Mouse (Mus musculus): Measurements from ENCODE around the gene Atg101. TPM values are rescaled to one million over a fixed set of nuclear protein-coding genes. Genes with fewer than 3 reads are reported as not detected.
A peak's percentile ranks its signal among the peaks of the same experiment; 100 is the strongest.
"Not testable (repeated sequence)": the region's sequence is repeated elsewhere in the genome, so short reads cannot be mapped to it uniquely, and the experiment has no call there.

The Atg101 gene
- polyA plus RNA-seq, 1 experiment from 2014 or later, result 79.8 TPM

DNA sequence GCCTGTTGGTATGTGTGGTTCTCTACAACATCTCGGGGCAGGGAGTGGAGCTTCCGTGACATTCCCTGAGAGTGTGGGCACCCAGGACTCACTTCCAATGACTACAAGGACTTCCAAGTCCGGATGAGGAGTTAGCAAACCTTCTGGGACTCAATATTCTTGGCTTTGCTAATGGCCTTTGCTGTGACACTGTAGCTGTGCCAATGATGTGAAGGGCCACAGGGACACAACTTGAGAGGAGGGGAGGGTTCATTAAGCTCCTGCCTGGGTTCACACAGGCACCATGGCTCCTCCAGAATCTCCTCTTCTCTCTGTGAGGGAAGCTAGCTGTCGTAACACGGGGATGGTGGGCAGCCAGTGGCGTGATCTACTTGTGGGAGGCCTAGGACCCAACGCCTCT, 38.6 kb downstream of the Atg101 start:
- Histone ChIP-seq H3K9ac (ENCODE audit: low read depth, low read length) (no peak overlapping the region), H3K27me3 (ENCODE audit: control insufficient read depth, insufficient read depth, low read depth, low read length) (no peaks in the 10 kb centered on the region), H3K4me1 (ENCODE audit: control insufficient read depth, insufficient read depth, low read length) (no peaks in the 10 kb centered on the region), H3K36me3 (ENCODE audit: control insufficient read depth, insufficient read depth, low read length) (no peaks in the 10 kb centered on the region), H3K4me2 (ENCODE audit: low read length) (no peak overlapping the region), H3K9me3 (replicated peaks; ENCODE audit: control insufficient read depth, low read length, poor library complexity, severe bottlenecking) (no peaks in the 10 kb centered on the region), H3K4me3 (ENCODE audit: low read depth, low read length) (no peak overlapping the region), H3K27ac (ENCODE audit: low read length) (no peak overlapping the region)
- 94% methylated on average over 7 of the region's 7 CpGs for whole genome bisulfite sequencing
- no peak for ATAC-seq

DNA sequence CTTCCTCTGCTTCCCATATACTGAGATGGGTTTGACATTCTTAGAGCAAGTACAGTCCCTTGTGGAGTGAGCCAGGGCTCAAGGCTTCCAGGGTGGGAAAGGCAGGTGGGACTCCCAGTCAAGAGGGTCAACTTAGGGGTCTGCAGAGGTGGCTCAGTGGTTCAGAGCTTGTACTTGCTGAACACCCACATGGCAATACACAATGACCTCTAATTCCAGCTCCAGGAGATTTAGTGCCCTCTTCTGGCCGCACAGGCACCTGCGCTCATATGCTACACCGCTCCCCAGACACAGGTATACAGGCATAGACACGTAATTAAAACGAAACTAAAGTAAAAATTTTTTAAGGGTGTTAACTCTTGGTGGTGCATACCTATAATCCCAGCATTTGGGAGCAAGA, 39.4 kb downstream of the Atg101 start:
- no peaks in the 10 kb centered on the region for H3K9me3 ChIP-seq (replicated peaks; ENCODE audit: control insufficient read depth, low read length, poor library complexity, severe bottlenecking)
- no peak overlapping the region for H3K9ac ChIP-seq (ENCODE audit: low read depth, low read length)
- no peak overlapping the region for H3K4me2 ChIP-seq (ENCODE audit: low read length)
- WGBS, result 95% methylated on average over 5 of the region's 5 CpGs
- H3K27ac ChIP-seq (ENCODE audit: low read length), result no peak overlapping the region
- no peak for ATAC-seq
- H3K4me3 ChIP-seq (ENCODE audit: low read depth, low read length), result no peak overlapping the region
- H3K36me3 ChIP-seq (ENCODE audit: control insufficient read depth, insufficient read depth, low read length), result no peaks in the 10 kb centered on the region
- H3K27me3 ChIP-seq (ENCODE audit: control insufficient read depth, insufficient read depth, low read depth, low read length), result no peaks in the 10 kb centered on the region
- H3K4me1 ChIP-seq (ENCODE audit: control insufficient read depth, insufficient read depth, low read length), result no peaks in the 10 kb centered on the region

DNA sequence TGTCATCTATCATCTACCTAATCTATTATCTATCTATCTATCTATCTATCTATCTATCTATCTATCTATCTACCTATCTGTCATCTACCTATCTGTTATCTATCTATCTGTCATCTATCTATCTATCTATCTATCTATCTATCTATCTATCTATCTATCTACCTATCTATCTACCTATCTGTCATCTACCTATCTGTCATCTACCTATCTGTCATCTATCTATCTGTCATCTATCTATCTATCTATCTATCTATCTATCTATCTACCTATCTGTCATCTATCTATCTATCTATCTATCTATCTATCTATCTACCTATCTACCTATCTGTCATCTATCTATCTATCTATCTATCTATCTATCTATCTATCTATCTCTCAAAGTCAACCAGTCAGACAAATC, 40.3 kb downstream of the Atg101 start:
- not testable (repeated sequence) for H3K4me3 ChIP-seq (ENCODE audit: low read depth, low read length); ATAC-seq; H3K36me3 ChIP-seq (ENCODE audit: control insufficient read depth, insufficient read depth, low read length); H3K4me2 ChIP-seq (ENCODE audit: low read length); H3K27me3 ChIP-seq (ENCODE audit: control insufficient read depth, insufficient read depth, low read depth, low read length); H3K9me3 ChIP-seq (replicated peaks; ENCODE audit: control insufficient read depth, low read length, poor library complexity, severe bottlenecking); H3K4me1 ChIP-seq (ENCODE audit: control insufficient read depth, insufficient read depth, low read length); H3K9ac ChIP-seq (ENCODE audit: low read depth, low read length); H3K27ac ChIP-seq (ENCODE audit: low read length)

DNA sequence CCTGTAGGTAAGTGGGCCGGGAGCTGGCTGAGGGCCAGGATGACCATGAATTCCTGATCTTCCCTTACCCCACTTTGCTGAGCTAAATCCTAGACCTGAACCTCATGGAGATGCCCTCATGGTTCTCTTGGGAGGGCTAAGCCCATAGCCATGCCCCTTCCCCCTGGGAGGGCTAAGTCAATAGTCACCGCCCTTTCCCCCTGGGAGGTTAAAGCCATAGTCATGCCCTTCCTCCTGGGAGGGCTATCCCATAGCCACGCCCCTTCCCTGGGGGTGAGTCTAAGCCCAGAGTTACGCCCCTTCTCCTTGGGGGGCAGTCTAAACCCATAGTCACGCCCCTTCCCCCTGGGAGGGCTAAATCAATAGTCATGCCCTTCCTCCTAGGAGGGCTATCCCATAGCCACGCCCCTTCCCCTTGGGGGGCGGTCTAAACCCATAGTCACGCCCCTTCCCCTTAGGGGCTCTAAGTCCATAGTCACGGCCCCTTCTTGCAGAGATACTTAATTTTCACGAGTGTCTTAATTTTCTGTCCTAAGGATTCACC, 42.0 kb downstream of the Atg101 start:
- WGBS, result 32% methylated on average over 10 of the region's 10 CpGs
- Histone ChIP-seq H3K4me3 (ENCODE audit: low read depth, low read length) (no peak overlapping the region), H3K27ac (ENCODE audit: low read length) (no peak overlapping the region), H3K36me3 (ENCODE audit: control insufficient read depth, insufficient read depth, low read length) (no peaks in the 10 kb centered on the region), H3K4me2 (ENCODE audit: low read length) (no peak overlapping the region), H3K27me3 (ENCODE audit: control insufficient read depth, insufficient read depth, low read depth, low read length) (no peaks in the 10 kb centered on the region), H3K9ac (ENCODE audit: low read depth, low read length) (no peak overlapping the region), H3K4me1 (ENCODE audit: control insufficient read depth, insufficient read depth, low read length) (no peaks in the 10 kb centered on the region), H3K9me3 (replicated peaks; ENCODE audit: control insufficient read depth, low read length, poor library complexity, severe bottlenecking) (no peaks in the 10 kb centered on the region)
- ATAC-seq, result no peak

DNA sequence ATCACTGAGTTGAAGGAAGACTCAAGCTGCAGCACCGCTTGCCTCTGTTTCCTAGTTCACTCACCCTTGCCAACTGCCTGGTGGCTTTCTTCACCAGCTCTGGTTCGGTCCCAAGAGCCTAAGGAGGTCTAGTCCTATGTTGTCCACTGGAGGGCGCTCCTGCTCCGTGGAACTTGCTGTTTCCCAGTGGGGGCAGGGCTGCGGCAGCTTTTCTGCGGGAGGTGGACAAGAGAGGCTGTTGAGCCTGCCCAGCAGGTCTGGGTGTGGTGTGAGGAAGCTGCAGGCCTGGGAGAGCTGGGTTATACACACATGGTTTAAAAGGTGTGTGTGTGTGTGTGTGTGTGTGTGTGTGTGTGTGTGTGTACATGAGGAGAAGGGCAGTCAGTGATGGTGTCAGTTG, 43.2 kb downstream of the Atg101 start:
- 4% methylated on average over 6 of the region's 6 CpGs for WGBS
- Histone ChIP-seq H3K4me2 (ENCODE audit: low read length) (no peak overlapping the region), H3K27me3 (ENCODE audit: control insufficient read depth, insufficient read depth, low read depth, low read length) (no peaks in the 10 kb centered on the region), H3K4me3 (ENCODE audit: low read depth, low read length) (no peak overlapping the region), H3K4me1 (ENCODE audit: control insufficient read depth, insufficient read depth, low read length) (no peaks in the 10 kb centered on the region), H3K9me3 (replicated peaks; ENCODE audit: control insufficient read depth, low read length, poor library complexity, severe bottlenecking) (no peaks in the 10 kb centered on the region), H3K9ac (ENCODE audit: low read depth, low read length) (no peak overlapping the region), H3K27ac (ENCODE audit: low read length) (no peak overlapping the region), H3K36me3 (ENCODE audit: control insufficient read depth, insufficient read depth, low read length) (no peaks in the 10 kb centered on the region)
- ATAC-seq, result 0 out of 2 replicates have a peak, but pooled peaks have one; percentile 25

DNA sequence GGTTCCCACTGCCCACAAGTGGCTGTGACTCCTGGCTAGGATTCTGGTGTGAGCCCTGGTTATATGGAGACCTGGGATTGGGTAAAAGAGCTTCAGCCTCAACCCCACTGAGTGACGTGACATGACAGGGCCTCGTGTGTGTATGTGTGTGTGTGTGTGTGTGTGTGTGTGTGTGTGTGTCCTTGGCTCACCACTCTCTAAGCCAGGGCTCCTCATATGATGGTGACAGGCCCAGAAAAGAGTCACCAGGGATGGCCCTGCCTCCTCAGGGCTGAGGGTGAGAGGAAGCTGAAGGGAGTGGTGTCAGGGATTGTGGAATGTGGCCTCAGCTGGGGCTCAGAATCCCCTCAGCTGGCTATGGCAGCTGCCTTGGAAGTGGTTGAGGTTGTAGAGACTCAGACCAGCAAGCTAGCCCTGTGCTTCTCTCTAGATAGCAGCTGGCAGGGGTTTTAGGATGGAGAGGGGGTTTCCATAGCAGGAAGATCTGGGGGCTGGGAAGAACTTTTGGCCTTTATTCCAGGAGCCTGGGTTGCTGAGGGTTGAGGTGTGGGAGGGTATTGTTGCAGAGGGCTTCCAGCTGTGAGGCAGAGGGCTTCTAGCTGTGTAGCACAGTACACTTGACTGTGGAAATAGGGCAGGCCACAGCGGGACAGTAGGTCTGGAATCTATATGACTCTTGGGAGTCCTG, 44.9 kb downstream of the Atg101 start:
- Histone ChIP-seq H3K4me2 (ENCODE audit: low read length) (no peak overlapping the region), H3K9ac (ENCODE audit: low read depth, low read length) (no peak overlapping the region), H3K9me3 (replicated peaks; ENCODE audit: control insufficient read depth, low read length, poor library complexity, severe bottlenecking) (no peaks in the 10 kb centered on the region), H3K27ac (ENCODE audit: low read length) (no peak overlapping the region), H3K4me1 (ENCODE audit: control insufficient read depth, insufficient read depth, low read length) (no peaks in the 10 kb centered on the region), H3K27me3 (ENCODE audit: control insufficient read depth, insufficient read depth, low read depth, low read length) (no peaks in the 10 kb centered on the region), H3K36me3 (ENCODE audit: control insufficient read depth, insufficient read depth, low read length) (no peaks in the 10 kb centered on the region), H3K4me3 (ENCODE audit: low read depth, low read length) (no peak overlapping the region)
- ATAC-seq, result no peak
- 69% methylated on average over 3 of the region's 3 CpGs for WGBS

DNA sequence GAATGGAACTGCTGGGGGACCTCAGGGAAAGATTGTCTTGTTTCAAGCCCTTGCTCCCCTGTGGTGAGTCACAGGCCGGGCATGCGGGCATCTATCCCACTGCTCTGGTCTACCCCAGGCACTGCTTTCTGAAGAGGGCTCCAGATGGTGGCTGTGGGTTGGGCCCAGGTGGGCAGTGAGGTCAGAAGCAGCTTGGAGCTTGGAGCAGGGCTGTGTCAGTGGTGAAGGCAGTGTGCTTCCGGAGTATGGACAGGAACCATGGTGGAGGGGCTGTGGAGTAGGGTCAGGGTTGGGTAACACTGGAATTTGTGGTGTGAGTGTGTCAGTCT, 45.5 kb downstream of the Atg101 start:
- H3K4me1 ChIP-seq (ENCODE audit: control insufficient read depth, insufficient read depth, low read length), result no peaks in the 10 kb centered on the region
- H3K4me2 ChIP-seq (ENCODE audit: low read length), result no peak overlapping the region
- H3K27ac ChIP-seq (ENCODE audit: low read length), result no peak overlapping the region
- no peak overlapping the region for H3K9ac ChIP-seq (ENCODE audit: low read depth, low read length)
- H3K27me3 ChIP-seq (ENCODE audit: control insufficient read depth, insufficient read depth, low read depth, low read length), result no peaks in the 10 kb centered on the region
- 56% methylated on average over 3 of the region's 3 CpGs for WGBS
- no peak overlapping the region for H3K4me3 ChIP-seq (ENCODE audit: low read depth, low read length)
- ATAC-seq, result no peak
- H3K9me3 ChIP-seq (replicated peaks; ENCODE audit: control insufficient read depth, low read length, poor library complexity, severe bottlenecking), result no peaks in the 10 kb centered on the region
- H3K36me3 ChIP-seq (ENCODE audit: control insufficient read depth, insufficient read depth, low read length), result no peaks in the 10 kb centered on the region

DNA sequence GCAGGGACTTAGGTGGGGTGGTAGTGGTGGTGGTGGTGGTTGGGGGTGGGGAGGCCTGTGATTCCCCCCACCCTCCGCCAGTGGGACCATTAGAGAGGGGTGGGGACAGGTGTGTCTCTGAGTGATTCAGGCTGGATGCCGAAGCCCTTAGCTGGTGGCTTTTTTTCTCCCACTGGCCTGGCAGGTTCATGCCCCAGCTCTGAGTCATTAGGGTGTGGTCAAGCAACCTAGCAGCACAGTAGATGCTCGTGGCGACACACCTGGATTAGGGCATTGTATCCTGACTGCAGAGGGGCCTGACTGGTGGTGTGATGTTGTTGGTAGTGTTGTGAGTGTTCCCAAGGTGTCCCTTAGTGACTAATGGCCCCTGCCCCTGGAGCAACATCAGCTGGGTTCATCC, 47.0 kb downstream of the Atg101 start:
- 85% methylated on average over 4 of the region's 4 CpGs for WGBS
- Histone ChIP-seq H3K36me3 (ENCODE audit: control insufficient read depth, insufficient read depth, low read length) (no peaks in the 10 kb centered on the region), H3K4me2 (ENCODE audit: low read length) (no peak overlapping the region), H3K4me3 (ENCODE audit: low read depth, low read length) (no peak overlapping the region), H3K4me1 (ENCODE audit: control insufficient read depth, insufficient read depth, low read length) (no peaks in the 10 kb centered on the region), H3K27ac (ENCODE audit: low read length) (no peak overlapping the region), H3K27me3 (ENCODE audit: control insufficient read depth, insufficient read depth, low read depth, low read length) (no peaks in the 10 kb centered on the region), H3K9ac (ENCODE audit: low read depth, low read length) (no peak overlapping the region), H3K9me3 (replicated peaks; ENCODE audit: control insufficient read depth, low read length, poor library complexity, severe bottlenecking) (no peaks in the 10 kb centered on the region)
- no peak for ATAC-seq

DNA sequence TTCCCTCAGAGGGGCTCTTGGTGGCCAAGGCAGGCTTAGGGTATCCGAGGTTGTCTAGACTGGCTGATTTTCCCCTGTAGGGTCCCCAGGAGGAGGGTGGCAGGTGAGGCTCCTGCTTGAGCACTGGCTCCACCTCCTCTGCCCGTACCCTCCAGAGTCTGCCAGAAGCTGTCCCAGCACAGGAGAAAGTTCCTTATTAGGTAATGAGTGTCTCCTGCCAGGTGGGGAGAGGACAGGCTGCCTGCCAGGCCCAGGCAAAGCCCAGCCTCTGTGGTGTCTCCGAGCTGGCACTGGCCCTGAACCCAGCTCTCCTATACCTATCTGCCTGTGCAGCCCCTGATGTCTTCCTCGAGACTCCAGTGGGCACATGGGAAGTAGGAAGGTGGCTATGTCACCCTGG, 48.3 kb downstream of the Atg101 start:
- no peak overlapping the region for H3K4me2 ChIP-seq (ENCODE audit: low read length)
- no peak overlapping the region for H3K4me3 ChIP-seq (ENCODE audit: low read depth, low read length)
- H3K9me3 ChIP-seq (replicated peaks; ENCODE audit: control insufficient read depth, low read length, poor library complexity, severe bottlenecking), result no peaks in the 10 kb centered on the region
- ATAC-seq, result no peak
- no peaks in the 10 kb centered on the region for H3K4me1 ChIP-seq (ENCODE audit: control insufficient read depth, insufficient read depth, low read length)
- H3K27ac ChIP-seq (ENCODE audit: low read length), result no peak overlapping the region
- H3K27me3 ChIP-seq (ENCODE audit: control insufficient read depth, insufficient read depth, low read depth, low read length), result no peaks in the 10 kb centered on the region
- no peak overlapping the region for H3K9ac ChIP-seq (ENCODE audit: low read depth, low read length)
- no peaks in the 10 kb centered on the region for H3K36me3 ChIP-seq (ENCODE audit: control insufficient read depth, insufficient read depth, low read length)
- WGBS, result 66% methylated on average over 4 of the region's 4 CpGs

Data from midbrain, embryonic 16.5 days (tissue).